Mouse (Mus musculus) lung, postnatal 4 days (tissue): ENCODE data around the gene Rftn1.
A peak's percentile ranks its signal among the peaks of the same experiment; 100 is the strongest.

Source experiments
- DNase-seq, 2 experiments: peaks; one replicate each; pipeline ENCODE4 v3.0.0; 2021

Gene Rftn1

DNA sequence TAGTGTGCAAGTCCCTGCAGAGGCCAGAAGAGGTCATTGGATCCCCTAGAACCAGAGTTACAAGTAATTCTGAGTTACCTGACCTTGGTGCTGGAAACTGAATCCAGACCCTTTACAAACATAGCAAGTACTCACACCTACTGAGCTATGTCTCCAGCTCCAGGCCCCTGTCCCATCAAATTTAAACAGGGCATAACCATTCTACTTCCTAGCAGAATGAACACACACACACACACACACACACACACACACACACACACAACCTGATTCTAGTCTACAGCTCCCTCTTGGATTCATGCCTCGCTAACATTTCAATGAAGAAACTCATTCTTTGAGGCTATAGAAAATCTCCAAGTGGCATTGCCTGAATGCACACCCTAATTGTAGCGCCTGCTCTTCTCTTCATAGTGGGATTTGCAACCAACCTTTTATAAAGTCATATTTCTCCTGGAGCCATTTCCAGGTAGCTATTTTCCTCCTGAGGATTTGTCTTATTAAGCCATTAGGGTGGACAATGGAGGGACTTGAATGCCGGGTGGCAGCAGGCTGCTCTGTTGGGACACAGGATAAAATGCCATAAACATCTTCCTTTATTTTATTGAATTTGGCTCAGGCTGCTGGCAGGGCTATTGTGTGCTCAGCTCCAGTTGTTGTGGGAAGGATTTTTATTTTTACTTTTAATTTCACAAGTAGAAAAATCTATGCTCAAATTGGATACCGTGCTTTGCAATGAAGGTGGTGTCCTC lies 213.6 kb downstream of the Rftn1 start:
- no peak for DNase-seq

DNA sequence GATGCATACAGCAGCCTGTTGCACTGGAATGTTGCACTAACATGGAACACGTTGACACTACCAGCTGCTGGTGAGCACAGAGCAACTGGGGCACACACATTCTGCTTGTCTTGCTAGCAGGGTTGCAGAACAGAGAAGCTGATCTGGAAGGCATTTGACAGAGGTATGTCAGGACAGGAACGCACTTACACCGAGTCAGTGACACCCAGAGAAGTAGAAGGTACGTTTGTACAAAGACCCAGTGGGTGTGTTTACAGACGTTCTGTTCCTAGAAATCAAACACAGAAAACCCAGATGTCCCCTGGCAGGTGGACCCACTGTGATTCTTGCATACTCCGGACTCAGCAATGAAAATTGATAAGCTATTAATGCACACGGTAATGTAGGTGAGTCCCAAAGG lies 215.0 kb downstream of the Rftn1 start:
- no peak for DNase-seq

DNA sequence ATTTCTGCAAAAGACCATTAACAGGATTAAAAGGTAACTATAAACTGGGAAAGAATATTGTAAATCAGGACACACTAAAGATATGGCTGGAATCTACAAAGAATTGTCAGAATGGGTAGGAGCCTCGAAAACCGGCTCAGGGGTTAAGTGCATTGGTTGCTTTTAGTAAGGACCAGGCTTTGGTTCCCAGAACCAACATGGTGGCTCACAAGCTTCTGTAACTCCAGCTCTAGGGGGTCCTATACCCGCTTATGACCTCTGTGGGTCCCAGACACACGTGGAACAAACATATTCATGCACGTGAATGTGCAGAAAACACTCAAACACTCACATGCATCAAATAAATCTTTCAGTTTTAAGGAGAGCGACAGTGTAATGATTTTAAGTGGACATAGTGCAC lies 215.5 kb downstream of the Rftn1 start:
- no peak for DNase-seq

DNA sequence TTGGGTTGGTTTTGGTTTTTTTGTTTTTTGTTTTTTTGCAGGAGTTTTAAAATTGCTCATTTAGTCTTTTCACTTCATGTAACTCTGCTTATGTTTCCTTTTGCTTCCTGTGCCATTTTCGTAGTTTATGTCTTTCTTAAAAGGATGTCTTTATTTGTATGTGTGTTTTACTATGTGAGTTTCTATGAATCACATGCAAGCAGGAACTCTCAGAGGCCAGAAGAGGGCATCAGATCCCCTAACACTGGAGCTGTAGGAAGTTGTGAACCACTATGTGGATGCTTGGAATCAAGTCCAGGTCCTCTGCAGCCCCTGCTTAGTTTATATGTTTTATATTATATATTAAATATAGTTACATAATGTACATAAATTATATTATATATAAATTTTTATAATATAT lies 218.3 kb downstream of the Rftn1 start:
- no peak for DNase-seq

DNA sequence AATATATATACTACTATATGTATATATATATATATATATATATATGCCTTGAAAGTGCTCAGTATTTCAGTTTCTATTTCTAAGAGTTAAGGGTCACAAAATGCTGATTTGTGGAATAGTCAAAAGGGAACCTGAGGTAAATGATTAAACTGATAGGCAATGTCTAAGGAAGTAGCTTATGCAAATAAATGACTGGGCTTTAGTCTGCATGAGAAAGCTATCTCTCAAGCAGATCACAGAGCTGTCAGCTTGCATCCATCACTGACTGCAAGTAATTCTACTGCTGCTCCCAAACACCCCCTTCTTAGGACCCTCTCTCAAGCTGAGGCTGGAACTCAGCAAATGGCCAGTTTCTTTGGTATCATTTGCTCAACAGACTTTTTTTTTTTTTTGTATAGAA lies 219.4 kb downstream of the Rftn1 start:
- no peak for DNase-seq

DNA sequence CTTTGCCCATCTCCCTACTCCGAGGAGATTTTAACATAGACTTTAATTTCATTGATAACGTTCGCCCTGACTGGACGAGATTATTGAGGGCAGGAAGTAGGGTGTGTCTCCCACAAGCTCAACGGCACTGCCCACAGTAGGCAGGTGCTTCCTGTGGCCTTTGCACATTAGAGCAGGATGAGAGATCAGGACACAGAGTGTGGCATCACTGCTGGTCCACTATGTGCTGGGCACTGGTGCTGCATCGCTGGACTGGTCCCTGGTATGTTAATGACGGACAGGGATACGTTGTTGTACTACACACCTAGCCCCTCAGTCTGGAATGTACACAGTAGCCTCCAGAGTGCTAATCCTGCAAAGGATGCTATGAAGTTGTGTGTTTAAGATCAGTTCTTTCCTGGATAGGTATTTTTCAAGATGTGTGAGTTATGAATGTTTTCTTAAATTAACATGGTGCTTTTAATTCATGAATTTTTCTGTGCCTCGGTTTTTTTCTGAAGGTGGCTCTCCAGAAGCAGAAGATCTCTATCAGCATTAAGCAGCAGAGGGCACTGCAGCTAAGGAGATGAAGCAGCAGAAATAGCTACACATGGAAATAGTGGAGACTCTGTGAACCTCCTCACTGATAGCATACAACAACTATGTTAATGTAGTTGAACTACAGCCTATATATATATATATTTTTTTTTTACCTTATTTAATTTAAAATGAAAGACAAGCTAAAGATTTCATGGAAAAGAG lies 221.8 kb downstream of the Rftn1 start:
- peak in 1 of 2 experiments; percentile 67 for DNase-seq

DNA sequence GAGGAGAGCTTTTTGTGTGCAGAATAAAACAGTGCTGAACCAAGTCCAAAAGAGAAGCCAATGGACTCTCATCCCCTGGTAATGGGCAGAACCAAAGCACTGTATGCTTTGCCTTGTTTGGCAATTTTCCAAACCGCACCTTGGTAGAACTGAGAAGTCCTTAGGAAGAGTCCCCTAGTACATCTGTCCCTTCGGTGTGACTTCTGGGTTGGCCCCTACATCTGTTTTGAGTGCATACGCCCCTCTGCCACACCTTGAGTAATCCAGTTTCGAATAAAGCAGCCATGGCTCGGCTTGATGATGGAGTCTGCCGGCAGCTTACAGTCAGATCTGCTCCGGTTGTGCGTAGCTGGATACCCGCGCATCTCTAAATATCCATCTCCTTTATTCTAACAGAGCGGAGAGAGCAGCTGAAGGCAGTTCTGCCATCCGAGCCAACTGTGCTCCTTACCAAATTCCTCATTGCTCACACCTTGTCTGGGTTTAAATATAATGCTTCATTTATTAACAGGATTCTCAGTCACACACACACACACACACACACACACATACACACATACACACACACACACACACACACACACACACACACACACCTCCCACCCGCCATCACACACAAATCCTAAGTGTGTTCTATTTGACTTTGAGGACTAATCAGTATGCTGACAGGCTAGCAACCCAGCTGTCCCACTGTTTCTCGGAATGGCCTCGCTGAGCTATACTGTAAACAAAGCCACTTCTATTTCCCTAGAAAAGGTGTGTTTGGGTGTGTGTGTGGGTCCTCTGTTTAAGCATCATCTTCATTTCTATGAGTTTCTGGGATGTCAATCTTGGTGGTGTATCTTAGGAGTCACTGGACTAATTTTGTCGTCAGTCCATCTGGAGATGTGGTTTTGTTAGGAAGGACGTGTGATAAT lies 224.4 kb downstream of the Rftn1 start:
- DNase-seq, result no peak

DNA sequence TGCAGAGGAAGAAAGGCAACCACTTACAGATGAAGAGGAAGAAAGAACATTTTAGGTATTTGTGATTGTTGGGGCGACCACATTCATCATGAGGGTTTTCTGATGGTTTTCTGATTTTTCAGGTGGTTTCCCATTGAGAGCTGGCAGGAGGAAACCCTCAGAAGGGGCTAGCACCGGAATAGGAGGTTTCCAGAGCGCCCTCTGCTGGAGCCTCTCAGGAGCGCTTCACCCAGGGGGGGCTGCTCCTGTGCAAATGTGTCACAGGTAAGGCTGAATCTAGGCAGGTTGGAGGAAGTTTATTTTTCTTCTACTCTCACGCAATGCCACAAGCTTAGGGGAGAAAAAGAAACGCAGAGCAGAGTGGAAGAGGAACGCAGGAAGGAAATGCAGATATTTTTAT lies 225.4 kb downstream of the Rftn1 start:
- no peak for DNase-seq

DNA sequence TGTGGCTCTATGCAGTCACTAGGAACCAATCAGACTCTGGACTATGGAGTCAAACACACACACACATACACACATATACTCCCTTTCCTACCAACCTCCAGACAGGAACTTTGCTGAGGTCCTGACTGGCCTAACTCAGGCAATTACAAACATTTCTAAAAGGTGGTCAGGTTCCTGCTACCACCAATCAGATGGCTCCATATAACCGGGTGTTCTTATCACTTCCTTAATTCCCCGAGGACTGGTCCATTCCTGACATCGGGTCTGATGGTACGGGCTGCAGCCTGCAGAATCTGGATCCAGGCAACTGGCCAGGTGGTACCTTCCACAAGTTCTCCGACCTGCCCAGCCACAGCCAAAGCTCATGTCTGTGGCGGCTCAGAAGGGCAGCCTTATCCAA lies 226.0 kb downstream of the Rftn1 start:
- DNase-seq, result no peak

DNA sequence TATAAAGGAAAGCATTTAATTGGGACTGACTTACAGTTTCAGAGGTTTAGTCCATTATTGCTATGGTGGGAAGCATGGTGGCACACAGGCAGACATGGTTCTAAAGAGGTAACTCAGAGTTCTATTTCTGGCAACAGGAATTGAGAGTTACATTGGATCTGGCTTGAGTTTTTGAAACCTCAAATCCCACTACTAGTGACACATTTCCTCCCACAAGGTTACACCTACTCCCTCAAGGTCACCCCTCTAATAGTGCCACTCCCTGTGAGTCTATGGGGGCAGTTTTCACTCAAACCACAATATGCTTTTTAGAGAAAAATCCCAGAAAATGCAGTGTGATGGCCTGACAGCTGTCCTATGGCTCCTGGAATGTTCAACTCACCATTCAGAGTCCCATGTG lies 231.5 kb downstream of the Rftn1 start:
- no peak for DNase-seq

DNA sequence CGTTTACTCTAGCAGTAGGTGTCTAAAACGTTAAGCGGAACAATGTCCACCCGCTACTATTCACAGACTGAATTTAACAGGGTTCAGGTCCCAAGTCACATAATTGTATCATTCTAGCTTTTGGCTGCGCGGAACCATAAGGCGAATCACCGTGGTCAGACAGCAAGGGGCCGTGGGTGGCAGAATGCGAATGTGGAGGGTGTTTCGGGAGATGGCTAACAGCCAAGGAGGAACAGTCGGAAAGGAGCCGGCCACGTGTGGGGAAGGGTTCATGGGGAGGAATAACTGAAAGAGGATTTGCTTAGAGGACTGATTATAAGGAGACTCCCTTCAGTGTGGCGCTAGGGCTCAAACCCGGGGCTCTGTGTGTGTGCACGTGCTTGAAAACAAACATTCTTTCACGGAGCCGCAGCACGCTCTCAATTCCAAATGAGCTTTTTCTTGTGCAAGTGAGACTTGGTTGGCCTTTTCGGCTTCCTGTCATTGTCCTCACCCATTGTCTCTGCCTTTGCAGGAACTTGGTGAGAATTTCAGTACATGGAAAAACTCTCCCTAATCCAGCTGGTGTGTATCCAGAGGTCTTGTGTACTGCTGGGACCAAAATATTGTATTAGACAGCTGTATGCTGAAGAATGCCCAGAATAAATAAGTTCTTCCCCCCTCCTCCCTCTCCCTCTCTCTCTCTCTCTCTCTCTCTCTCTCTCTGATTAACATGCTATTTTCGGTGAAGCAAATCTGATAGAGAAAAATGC lies 238.4 kb downstream of the Rftn1 start:
- peak; percentile 32 to 41 for DNase-seq

DNA sequence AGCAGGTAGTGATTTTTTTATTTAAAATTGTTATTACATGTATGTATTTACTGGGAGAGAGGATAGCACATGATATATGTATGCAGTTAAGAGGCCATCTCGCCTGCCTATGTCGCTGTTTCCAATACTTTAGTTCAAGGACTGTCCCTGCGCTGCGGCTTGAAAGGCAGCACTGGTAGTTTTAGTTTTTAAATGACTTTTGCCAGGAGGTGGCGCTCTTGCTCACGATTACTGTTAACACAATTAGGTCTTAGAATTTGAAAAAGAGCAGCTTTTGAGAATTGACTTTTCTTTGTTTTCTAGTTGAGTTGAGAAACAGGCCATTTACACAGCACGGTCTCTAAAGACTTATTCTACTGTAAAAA lies 239.0 kb downstream of the Rftn1 start:
- peak in 1 of 2 experiments; percentile 76 for DNase-seq

DNA sequence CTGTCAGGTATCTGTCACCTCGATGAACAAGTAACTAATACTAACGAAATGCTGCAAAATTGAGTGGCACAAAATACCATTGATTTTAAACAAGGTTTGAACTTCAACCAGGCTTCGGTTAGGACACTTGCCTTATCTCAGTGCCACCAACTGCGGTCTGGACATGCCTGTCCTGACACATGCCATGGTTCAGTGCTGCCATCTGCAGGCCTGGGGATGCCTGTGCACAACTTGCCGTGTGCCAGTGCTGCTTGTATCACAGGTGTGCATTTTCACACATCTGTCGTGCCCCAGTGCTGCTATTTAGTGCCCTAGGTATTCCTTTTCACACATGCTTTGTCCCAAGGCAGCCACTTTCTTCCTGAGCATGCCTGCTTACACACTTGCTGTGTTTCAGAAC lies 247.8 kb downstream of the Rftn1 start:
- no peak for DNase-seq
